Mouse (Mus musculus): ENCODE data around the gene Tns1. TPM values are rescaled to one million over a fixed set of nuclear protein-coding genes. Genes with fewer than 3 reads are reported as not detected.

Gene Tns1
- total RNA-seq, 2 experiments from 2014 or later: 8.5 to 11.9 TPM

GRCm38 (mm10) chr1:74000191-74000651 is 124.0 kb downstream of the Tns1 start:
- ATAC-seq (replicated peaks; ENCODE audit: low FRiP score, poor library complexity, severe bottlenecking): no peak

GRCm38 (mm10) chr1:73999533-73999932 is 124.7 kb downstream of the Tns1 start:
- no peak for ATAC-seq (replicated peaks; ENCODE audit: low FRiP score, poor library complexity, severe bottlenecking)

DNA sequence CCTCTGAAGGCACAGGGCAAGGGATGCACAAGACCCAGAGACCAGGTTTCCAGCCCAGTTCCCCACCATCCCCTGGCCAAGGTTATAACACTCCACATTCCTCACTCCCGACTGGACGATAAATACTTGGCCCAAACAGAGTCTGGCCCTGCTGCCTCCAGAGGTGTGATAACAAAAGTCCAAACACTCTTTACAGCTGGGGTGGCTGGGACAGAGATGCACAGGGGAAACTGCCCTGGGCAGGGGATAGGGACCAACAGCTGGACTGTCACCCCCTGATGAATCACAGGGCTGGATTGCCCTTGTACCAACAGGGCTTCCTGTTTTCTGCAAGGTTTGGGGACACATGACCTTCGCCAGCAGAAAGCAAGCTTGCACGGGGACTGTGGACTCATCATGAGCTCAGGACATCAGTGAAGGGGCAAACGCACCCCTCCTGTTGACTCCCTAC is 125.3 kb downstream of the Tns1 start:
- ATAC-seq (replicated peaks; ENCODE audit: low FRiP score, poor library complexity, severe bottlenecking): no peak

GRCm38 (mm10) chr1:73998131-73998865 is 126.0 kb downstream of the Tns1 start:
- ATAC-seq (replicated peaks; ENCODE audit: low FRiP score, poor library complexity, severe bottlenecking): no peak

DNA sequence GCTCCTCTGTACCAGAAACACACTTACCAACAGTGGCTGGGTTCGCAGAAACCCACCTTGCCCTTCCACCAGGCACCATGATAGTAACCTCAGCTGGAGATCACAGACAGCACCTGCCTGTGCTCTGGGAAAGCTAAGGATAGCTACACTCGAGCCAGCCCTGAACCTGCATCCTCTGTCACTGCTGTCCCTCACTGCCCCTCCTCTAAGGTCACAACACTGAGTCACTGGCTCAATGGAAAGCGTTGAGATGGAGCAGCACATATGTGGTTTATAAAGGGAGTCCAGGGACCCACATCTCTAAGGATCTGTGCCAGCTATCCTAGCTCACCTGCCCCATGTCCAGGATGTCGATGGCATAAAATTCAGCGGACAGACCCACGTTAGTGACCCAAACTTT is 126.9 kb downstream of the Tns1 start:
- ATAC-seq (replicated peaks; ENCODE audit: low FRiP score, poor library complexity, severe bottlenecking): no peak

GRCm38 (mm10) chr1:73996650-73997049 is 127.6 kb downstream of the Tns1 start:
- no peak for ATAC-seq (replicated peaks; ENCODE audit: low FRiP score, poor library complexity, severe bottlenecking)

GRCm38 (mm10) chr1:73996209-73996608 is 128.0 kb downstream of the Tns1 start:
- 0 out of 2 replicates have a peak, but pooled peaks have one; percentile 39 for ATAC-seq (replicated peaks; ENCODE audit: low FRiP score, poor library complexity, severe bottlenecking)

GRCm38 (mm10) chr1:73995063-73995810 is 129.0 kb downstream of the Tns1 start:
- no peak for ATAC-seq (replicated peaks; ENCODE audit: low FRiP score, poor library complexity, severe bottlenecking)

GRCm38 (mm10) chr1:73993901-73994426 is 130.3 kb downstream of the Tns1 start:
- ATAC-seq (replicated peaks; ENCODE audit: low FRiP score, poor library complexity, severe bottlenecking): no peak

DNA sequence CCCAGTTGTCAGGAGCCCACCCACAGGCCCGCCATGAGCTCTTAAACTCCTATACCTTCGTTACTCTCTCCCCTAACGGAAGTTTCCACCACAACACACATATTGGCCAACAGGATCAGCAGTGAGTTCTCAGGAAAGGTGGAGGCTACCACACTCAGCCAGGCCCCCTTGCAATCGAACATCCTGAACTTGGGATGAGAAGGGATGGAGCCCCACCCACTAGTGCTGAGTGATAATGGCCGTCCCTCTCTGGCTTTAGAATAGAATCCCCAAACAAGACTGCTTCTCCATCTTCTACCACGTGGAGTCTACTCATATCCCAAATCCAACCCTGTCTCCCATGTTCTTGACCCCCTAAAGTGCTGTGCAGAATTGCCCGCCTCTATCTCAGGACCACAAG is 131.0 kb downstream of the Tns1 start:
- no peak for ATAC-seq (replicated peaks; ENCODE audit: low FRiP score, poor library complexity, severe bottlenecking)

- no peak for ATAC-seq (replicated peaks; ENCODE audit: low FRiP score, poor library complexity, severe bottlenecking)
Measured at GRCm38 (mm10) chr1:73992201-73992938, 131.9 kb downstream of the Tns1 start.

DNA sequence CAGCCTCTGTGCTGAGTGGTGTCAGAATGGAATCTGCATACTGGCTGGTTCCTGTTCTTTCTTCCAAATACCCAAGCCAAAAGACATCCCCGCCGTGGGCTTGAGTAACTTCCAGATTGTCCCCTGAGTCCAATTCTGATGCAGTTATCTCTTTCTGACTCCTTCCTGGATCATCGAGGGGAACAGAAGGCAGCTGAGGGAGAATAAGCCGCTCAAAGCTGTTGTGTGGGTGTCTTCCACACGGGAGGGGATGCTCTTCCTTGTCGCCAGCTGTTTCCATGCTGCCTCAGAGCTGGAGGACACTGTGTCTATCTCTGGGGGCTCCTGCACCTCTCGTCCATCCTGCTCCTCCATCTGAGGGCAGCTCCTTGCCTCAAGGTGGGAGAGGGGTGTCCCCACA is 133.0 kb downstream of the Tns1 start:
- ATAC-seq (replicated peaks; ENCODE audit: low FRiP score, poor library complexity, severe bottlenecking): no peak

DNA sequence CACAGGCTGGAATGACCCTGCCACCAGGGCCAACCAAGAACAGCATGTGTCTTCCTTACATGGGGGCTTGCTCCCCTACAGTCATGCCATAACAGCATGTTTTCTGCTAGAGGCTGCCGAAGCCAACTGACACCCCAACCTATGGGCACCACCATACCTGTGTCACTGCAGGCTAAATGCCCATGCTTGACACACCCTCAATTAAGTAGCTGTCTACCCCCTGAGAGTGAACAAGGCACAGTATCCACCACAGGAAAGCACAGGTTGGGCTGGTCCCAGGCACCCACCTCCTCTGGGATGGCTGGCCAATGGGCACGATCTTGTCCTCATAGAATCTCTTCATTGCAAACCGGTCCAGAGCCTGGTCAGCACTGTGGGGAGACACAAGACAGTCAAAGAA is 134.2 kb downstream of the Tns1 start:
- ATAC-seq (replicated peaks; ENCODE audit: low FRiP score, poor library complexity, severe bottlenecking): no peak

- no peak for ATAC-seq (replicated peaks; ENCODE audit: low FRiP score, poor library complexity, severe bottlenecking)
Measured at GRCm38 (mm10) chr1:73987705-73988201, 136.5 kb downstream of the Tns1 start.

- 0 out of 2 replicates have a peak, but pooled peaks have one; percentile 42 for ATAC-seq (replicated peaks; ENCODE audit: low FRiP score, poor library complexity, severe bottlenecking)
Measured at GRCm38 (mm10) chr1:73986268-73987045, 137.8 kb downstream of the Tns1 start.

- no peak for ATAC-seq (replicated peaks; ENCODE audit: low FRiP score, poor library complexity, severe bottlenecking)
Measured at GRCm38 (mm10) chr1:73985611-73986010, 138.6 kb downstream of the Tns1 start.

DNA sequence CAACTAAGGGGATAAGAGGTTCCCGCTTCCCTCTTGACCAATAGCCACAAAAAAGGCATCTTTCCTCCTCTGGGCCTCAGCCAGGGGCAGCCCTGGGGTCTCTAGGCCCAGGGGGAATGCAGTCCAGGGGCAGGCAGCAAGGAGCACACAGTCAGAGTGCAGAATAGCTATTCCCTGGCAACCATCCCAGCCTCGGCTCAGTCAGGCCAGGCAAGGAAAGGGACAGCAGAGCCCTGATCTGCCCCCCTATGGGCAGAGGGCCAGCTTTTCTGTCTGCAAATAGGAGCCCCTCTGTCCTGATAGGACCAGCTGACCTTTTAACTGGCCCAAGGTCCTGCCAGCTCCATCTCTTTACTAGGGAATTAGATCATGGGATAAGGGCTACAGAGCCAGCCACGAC is 145.0 kb downstream of the Tns1 start:
- ATAC-seq (replicated peaks; ENCODE audit: low FRiP score, poor library complexity, severe bottlenecking): no peak

- ATAC-seq (replicated peaks; ENCODE audit: low FRiP score, poor library complexity, severe bottlenecking): no peak
Measured at GRCm38 (mm10) chr1:73978576-73978975, 145.7 kb downstream of the Tns1 start.

DNA sequence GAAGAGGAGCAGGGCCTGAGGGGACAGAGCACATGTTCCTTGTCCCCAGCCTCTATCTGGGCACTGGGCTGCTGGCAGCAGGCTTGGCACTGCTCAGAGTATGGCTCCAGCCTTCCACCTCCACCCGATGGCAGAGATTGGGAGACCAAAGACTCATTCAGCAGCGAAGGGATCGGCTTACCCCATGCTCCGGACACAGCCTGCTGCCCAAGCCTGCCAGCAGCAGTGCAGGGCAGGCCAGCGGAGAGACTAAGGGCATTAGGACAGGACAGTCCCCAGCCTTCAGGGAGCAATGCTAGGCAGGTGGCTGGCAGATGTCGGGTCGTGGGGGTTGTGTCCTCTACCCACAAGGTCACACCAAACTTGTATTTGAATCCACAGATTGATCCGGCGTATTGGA is 150.3 kb downstream of the Tns1 start:
- no peak for ATAC-seq (replicated peaks; ENCODE audit: low FRiP score, poor library complexity, severe bottlenecking)

Data from erythroblast, adult 5-6 weeks (primary cell).